ENCODE assay signal across 8 mouse cellular contexts in genomic region chr19:12796328-12796931, GRCm38 (mm10). TPM values are rescaled to one million over a fixed set of nuclear protein-coding genes. Genes with fewer than 3 reads are reported as not detected.
A peak's percentile ranks its signal among the peaks of the same experiment; 100 is the strongest.
DNase-seq lines count a peak whose midpoint lies in the region; ATAC-seq and TF ChIP-seq lines count a peak whose summit lies in the region.

No protein-coding gene starts in this region.

- no peaks in the 10 kb centered on the region for H3K27me3 ChIP-seq in forebrain, embryonic 10.5 days (ENCODE audit: poor library complexity, severe bottlenecking)
- no peaks in the 10 kb centered on the region for H3K27me3 ChIP-seq in hindbrain, embryonic 16.5 days (replicated peaks; ENCODE audit: control insufficient read depth, insufficient read depth, low read length)
- H3K27me3 ChIP-seq in neural tube, embryonic 13.5 days: no peaks in the 10 kb centered on the region
- no peaks in the 10 kb centered on the region for H3K27me3 ChIP-seq in thymus, adult 2 months (ENCODE audit: control insufficient read depth, insufficient read depth, low read length)

- TF ChIP-seq POLR2A in thymus, adult 2 months (IDR thresholded peaks at IDR 0.05; ENCODE audit: control insufficient read depth, extremely low read depth, insufficient read depth, low read length, poor library complexity): 0 out of 2 replicates have a peak, but pooled peaks have one; percentile 31

- peak overlapping the region; percentile 65 for H3K9ac ChIP-seq in hindbrain, embryonic 16.5 days (ENCODE audit: low read depth, low read length)
- peak overlapping the region; percentile 72 for H3K9ac ChIP-seq in neural tube, embryonic 13.5 days

- H3K36me3 ChIP-seq in forebrain, embryonic 10.5 days (replicated peaks): no peaks in the 10 kb centered on the region
- H3K36me3 ChIP-seq in hindbrain, embryonic 16.5 days (ENCODE audit: control insufficient read depth, insufficient read depth, low read length): no peaks in the 10 kb centered on the region
- H3K36me3 ChIP-seq in neural tube, embryonic 13.5 days: no peaks in the 10 kb centered on the region
- H3K36me3 ChIP-seq in thymus, adult 2 months (ENCODE audit: control insufficient read depth, insufficient read depth, low read length): no peaks in the 10 kb centered on the region

- peaks cover 28% of the 10 kb centered on the region for H3K4me1 ChIP-seq in forebrain, embryonic 10.5 days
- H3K4me1 ChIP-seq in hindbrain, embryonic 16.5 days (ENCODE audit: control insufficient read depth, insufficient read depth, low read depth, low read length): peaks cover 7% of the 10 kb centered on the region
- peaks cover 29% of the 10 kb centered on the region for H3K4me1 ChIP-seq in neural tube, embryonic 13.5 days (replicated peaks)
- H3K4me1 ChIP-seq in thymus, adult 2 months (replicated peaks; ENCODE audit: control insufficient read depth, insufficient read depth, low read length): peaks cover 2% of the 10 kb centered on the region

- peak overlapping the region; percentile 70 for H3K4me2 ChIP-seq in hindbrain, embryonic 16.5 days (ENCODE audit: low read length)
- peak overlapping the region; percentile 71 for H3K4me2 ChIP-seq in neural tube, embryonic 13.5 days

- peak overlapping the region; percentile 99 for H3K27ac ChIP-seq in forebrain, embryonic 10.5 days
- peak overlapping the region; percentile 88 for H3K27ac ChIP-seq in hindbrain, embryonic 16.5 days (ENCODE audit: low read depth, low read length)
- peak overlapping the region; percentile 99 for H3K27ac ChIP-seq in neural tube, embryonic 13.5 days (replicated peaks)
- peak overlapping the region; percentile 90 for H3K27ac ChIP-seq in thymus, adult 2 months (ENCODE audit: control insufficient read depth, insufficient read depth, low read length)

- H3K4me3 ChIP-seq in forebrain, embryonic 10.5 days: peak overlapping the region; percentile 90
- H3K4me3 ChIP-seq in hindbrain, embryonic 16.5 days (ENCODE audit: low read length): peak overlapping the region; percentile 95
- peak overlapping the region; percentile 95 for H3K4me3 ChIP-seq in neural tube, embryonic 13.5 days
- peak overlapping the region; percentile 52 for H3K4me3 ChIP-seq in thymus, adult 2 months (ENCODE audit: control insufficient read depth, insufficient read depth, low read length)

- TF ChIP-seq CTCF in thymus, adult 2 months (IDR thresholded peaks at IDR 0.05; ENCODE audit: borderline replicate concordance, control insufficient read depth, extremely low read depth, insufficient read depth, low read length, poor library complexity): no peak

- WGBS in forebrain, embryonic 10.5 days: under 1% methylated on average over 29 of the region's 29 CpGs
- WGBS in hindbrain, embryonic 16.5 days: 0% methylated on average over 29 of the region's 29 CpGs
- under 1% methylated on average over 29 of the region's 29 CpGs for WGBS in neural tube, embryonic 13.5 days
- 0% methylated on average over 29 of the region's 29 CpGs for whole genome bisulfite sequencing in thymus, adult 2 months

- no peak; the same call in 1 of the 2 replicates for ATAC-seq in hindbrain, embryonic 16.5 days
- peak; percentile 6 for ATAC-seq in neural tube, embryonic 13.5 days (ENCODE audit: low read depth)

- no peaks in the 10 kb centered on the region for H3K9me3 ChIP-seq in forebrain, embryonic 10.5 days
- H3K9me3 ChIP-seq in hindbrain, embryonic 16.5 days (ENCODE audit: control insufficient read depth, low read length): no peaks in the 10 kb centered on the region
- H3K9me3 ChIP-seq in neural tube, embryonic 13.5 days: no peaks in the 10 kb centered on the region

- peak; percentile 56 to 68 for DNase-seq in cerebellum, postnatal 10 days
- DNase-seq in cerebellum, adult 9-11 months: no peak
- DNase-seq in adrenal gland, adult (ENCODE audit: inconsistent age in 2 of 2, low spot score in 1 of 2): peak; percentile 81 to 92
- DNase-seq in forebrain, embryonic 10.5 days (ENCODE audit: extremely low spot score, low spot score): peak; percentile 67
- peak; percentile 74 for DNase-seq in lung, adult 18-20 months
- DNase-seq in thymus, adult 2 months: peak; percentile 73

RNA-seq across cellular contexts. Expression of gene Lpxn, which starts 0.4 kb away (rescaled TPM):
- 0.76 and 0.77 TPM in 2 replicates for polyA plus RNA-seq in forebrain, embryonic 10.5 days (2016; fragmentation: Nextera tagmentation; extraction: Ambion mirVana)
- 0.84 and 1.2 TPM in 2 replicates for polyA plus RNA-seq in hindbrain, embryonic 16.5 days (2015; fragmentation: Nextera tagmentation; extraction: Ambion mirVana)
- 1.2 and 1.9 TPM in 2 replicates for polyA plus RNA-seq in neural tube, embryonic 13.5 days (2015; fragmentation: Nextera tagmentation; extraction: Ambion mirVana)
- 32.2 and 40.4 TPM in 2 replicates for polyA plus RNA-seq in thymus, adult 2 months (2012; rRNA removed)

RNA-seq across cellular contexts. Expression of gene Zfp91, which starts 0.5 kb away (rescaled TPM):
- polyA plus RNA-seq in forebrain, embryonic 10.5 days (2016; fragmentation: Nextera tagmentation; extraction: Ambion mirVana): 14.1 and 14.3 TPM in 2 replicates
- polyA plus RNA-seq in hindbrain, embryonic 16.5 days (2015; fragmentation: Nextera tagmentation; extraction: Ambion mirVana): 10.5 TPM in 2 replicates
- 14.8 and 15.4 TPM in 2 replicates for polyA plus RNA-seq in neural tube, embryonic 13.5 days (2015; fragmentation: Nextera tagmentation; extraction: Ambion mirVana)
- polyA plus RNA-seq in thymus, adult 2 months (2012; rRNA removed): 20.8 and 21.6 TPM in 2 replicates

RNA-seq across cellular contexts. Expression of gene Cntf, which starts 31.0 kb away (rescaled TPM):
- polyA plus RNA-seq in forebrain, embryonic 10.5 days (2016; fragmentation: Nextera tagmentation; extraction: Ambion mirVana): 1.9 and 2.1 TPM in 2 replicates
- polyA plus RNA-seq in hindbrain, embryonic 16.5 days (2015; fragmentation: Nextera tagmentation; extraction: Ambion mirVana): 0.97 and 1.3 TPM in 2 replicates
- polyA plus RNA-seq in neural tube, embryonic 13.5 days (2015; fragmentation: Nextera tagmentation; extraction: Ambion mirVana): 0.87 and 1.2 TPM in 2 replicates
- polyA plus RNA-seq in thymus, adult 2 months (2012; rRNA removed): 2.5 and 3.0 TPM in 2 replicates

RNA-seq across cellular contexts. Expression of gene Gm5244, which starts 50.1 kb away (rescaled TPM):
- polyA plus RNA-seq in forebrain, embryonic 10.5 days (2016; fragmentation: Nextera tagmentation; extraction: Ambion mirVana): not detected in 2 replicates
- not detected in 2 replicates for polyA plus RNA-seq in hindbrain, embryonic 16.5 days (2015; fragmentation: Nextera tagmentation; extraction: Ambion mirVana)
- not detected in 2 replicates for polyA plus RNA-seq in neural tube, embryonic 13.5 days (2015; fragmentation: Nextera tagmentation; extraction: Ambion mirVana)
- 0.15 TPM in 1 of 2 replicates, not detected in the other for polyA plus RNA-seq in thymus, adult 2 months (2012; rRNA removed)

Comparison
In these comparisons a context has a peak if more than half of its experiments do, and no peak if none do; other contexts are left out.
1. RNA of gene Lpxn, which starts 0.4 kb away (polyA plus RNA-seq): 32.2 to 40.4 TPM in thymus, adult 2 months; 1.2 to 1.9 TPM in neural tube, embryonic 13.5 days, 0.84 to 1.2 TPM in hindbrain, embryonic 16.5 days and 0.76 to 0.77 TPM in forebrain, embryonic 10.5 days; every median in the first group is over 10 times any median in the second.
2. Peak in every context shown above with its lines, with median percentiles within 50 percentile points of each other: H3K27ac ChIP-seq and H3K4me3 ChIP-seq.